Mouse (Mus musculus): ENCODE measurements at regions not wholly inside any gene's neighbourhood (a gene's known extent, or its start where the extent isn't known, plus 50 kb on each side); places are given as distances from the start of the nearest gene placed in this dataset.
"Not testable (repeated sequence)": the region's sequence is repeated elsewhere in the genome, so short reads cannot be mapped to it uniquely, and the experiment has no call there.

DNA sequence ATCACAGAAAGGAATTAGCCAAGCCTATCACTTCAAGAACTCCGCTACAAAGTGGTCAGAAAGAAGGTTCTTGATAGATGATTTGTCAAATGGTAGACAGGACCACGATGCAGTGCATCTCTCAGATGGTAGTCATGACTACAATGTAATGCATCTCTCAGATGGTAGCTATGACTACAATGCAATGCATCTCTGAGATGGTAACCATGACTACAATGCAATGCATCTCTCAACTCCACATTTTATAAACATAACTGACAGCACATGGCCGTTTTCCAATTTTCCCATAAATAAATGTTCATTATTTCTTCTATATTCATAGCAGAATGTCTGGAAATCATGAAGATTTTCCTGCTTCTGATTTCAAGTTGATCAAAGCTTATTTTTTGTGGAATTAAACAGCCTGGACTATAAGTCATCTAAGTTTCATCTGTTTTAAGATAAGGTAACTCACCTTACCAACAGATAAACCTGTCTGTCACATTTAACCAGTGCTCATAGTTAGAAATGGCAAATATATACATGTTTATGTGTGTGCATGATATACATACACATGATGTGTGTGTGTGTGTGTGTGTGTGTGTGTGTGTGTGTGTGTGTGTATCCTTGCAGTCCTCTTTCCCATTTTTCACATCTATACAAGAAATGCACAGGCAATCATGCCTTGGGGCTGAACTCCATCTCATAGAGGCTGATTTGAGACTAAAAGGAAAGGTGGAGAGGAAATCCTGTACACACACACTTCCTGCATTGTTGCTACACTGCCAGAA lies 122.4 kb downstream of the Phf3 start:
- DNase-seq: no peak

DNA sequence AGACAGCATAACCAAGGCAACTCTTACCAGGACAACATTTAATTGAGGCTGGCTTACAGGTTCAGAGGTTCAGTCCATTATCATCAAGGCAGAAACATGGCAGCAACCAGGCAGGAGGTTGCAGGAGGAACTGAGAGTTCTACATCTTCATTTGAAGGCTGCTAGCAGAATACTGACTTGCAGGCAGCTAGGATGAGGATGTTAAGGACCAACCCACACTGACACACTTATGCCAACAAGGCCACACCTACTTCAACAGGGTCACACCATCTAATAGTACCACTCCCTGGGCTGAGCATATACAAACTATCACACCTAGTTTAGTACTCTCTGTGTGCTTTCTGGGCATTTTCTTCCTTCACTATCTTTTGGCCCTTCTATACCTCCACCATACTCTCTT lies 131.8 kb downstream of the Phf3 start:
- no peak for DNase-seq

- peak; percentile 23 for DNase-seq
These were observed 132.9 kb downstream of the Phf3 start for GRCm38 (mm10) chr1:30740831-30741230.

- no peak for DNase-seq
These were observed 152.2 kb downstream of the Phf3 start for GRCm38 (mm10) chr1:30721519-30721918.

DNA sequence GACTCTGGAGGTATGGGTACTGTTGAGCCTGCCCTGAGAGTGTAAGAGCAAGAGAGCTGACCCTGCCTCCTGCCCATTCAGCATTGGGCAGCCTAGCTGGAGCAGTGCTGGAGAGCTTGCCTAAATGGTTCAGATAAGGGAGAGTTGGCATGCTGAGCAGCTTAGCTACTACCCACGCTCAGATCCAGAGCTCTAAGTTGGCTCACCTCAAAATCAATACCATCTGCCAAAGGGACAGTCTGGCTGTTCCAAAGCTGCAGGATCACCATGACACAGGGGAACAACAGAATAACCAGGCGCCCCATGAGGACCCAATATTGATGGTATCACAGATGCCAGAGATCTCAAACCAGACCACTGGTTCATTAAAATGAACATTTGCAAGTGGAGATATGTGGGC lies 152.9 kb downstream of the Phf3 start:
- DNase-seq: no peak

DNA sequence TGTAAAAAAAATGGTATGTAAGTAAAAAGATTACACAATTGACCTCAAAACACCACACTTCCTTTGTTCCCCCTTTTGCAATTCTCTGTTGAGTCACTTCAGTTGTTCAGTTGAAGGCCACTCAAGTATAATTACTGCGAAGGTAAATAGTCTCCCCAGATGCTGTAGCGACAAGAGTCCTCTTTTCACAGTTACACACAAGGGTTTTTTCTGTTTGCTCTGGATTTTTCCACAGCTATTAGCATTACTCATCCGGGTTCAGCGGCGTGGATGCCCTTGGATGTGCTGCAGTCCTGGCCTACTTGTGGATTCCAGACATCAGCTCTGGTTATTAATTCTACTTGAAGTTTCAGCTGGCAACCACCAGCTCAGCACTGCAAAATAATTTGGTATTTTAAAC lies 155.1 kb downstream of the Phf3 start:
- DNase-seq: peak; percentile 73

- no peak for DNase-seq
These were observed 157.4 kb downstream of the Phf3 start for GRCm38 (mm10) chr1:30716346-30716745.

GRCm38 (mm10) chr1:30701116-30701515 lies 172.6 kb downstream of the Phf3 start:
- no peak for DNase-seq

GRCm38 (mm10) chr1:30700399-30701081 lies 173.2 kb downstream of the Phf3 start:
- no peak for DNase-seq

- no peak for DNase-seq
These were observed 177.4 kb downstream of the Phf3 start for GRCm38 (mm10) chr1:30696342-30696741.

GRCm38 (mm10) chr1:30685318-30685717 lies 188.4 kb downstream of the Phf3 start:
- no peak for DNase-seq

- no peak for DNase-seq
These were observed 189.8 kb downstream of the Phf3 start for GRCm38 (mm10) chr1:30683889-30684288.

- DNase-seq: no peak
These were observed 233.9 kb downstream of the Phf3 start for GRCm38 (mm10) chr1:30639807-30640206.

DNA sequence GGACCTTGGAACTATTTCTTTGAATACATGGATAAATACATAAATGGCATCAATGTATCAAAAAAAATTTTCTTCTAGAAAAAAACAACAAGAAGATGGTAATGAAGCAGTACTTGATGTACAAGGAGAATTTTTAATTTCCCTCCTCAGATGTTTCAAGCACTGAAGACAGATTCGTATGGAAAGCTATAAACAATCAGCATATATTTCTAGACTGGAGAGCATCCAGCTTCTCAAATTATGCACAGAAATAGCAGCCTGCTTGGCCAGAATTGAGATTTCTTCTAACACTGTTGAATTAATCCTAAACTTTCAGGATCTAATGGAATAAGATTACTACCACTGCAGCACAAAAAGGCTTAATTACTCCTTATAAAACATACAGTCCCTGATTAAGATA lies 241.0 kb downstream of the Phf3 start:
- DNase-seq: no peak

DNA sequence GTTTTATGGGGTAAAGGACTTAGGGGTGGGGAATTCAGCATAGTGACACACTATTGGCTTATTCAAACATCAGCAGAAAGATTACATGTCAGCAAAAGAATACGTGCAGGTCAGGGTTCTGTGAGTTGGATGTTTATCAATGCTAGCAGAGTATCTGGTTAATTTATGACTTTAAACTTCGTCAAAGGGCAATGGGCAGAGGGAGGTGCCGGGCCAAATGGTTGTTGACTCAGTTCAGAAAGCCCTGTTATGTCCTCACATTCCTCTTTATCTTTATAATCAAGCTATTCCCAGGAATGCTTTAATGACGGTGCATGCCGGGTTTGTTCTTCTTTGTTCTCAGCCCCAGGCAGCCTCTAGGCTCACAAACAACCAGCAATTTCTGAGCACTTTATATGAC lies 245.9 kb downstream of the Phf3 start:
- not testable (repeated sequence) for DNase-seq

GRCm38 (mm10) chr1:30595122-30595730 lies 278.5 kb downstream of the Phf3 start:
- peak; percentile 12 for DNase-seq

DNA sequence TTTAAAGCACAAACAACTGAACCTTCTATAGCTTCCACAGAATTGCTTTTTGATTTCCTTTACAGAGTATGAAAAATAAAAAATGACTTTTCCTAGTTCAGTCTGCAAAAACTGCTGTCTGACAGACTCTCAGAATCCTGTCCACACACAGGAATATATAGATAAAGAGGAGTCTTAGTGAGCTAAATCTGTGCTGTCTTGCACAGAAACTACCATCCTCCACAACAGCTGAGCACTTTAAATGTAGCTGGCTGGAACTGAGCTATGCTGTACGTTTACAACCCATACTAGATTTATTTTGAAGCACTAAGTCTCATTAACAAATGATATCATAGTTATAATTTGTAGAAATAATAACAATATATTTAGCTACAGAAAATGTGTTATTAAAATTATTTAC lies 279.7 kb downstream of the Phf3 start:
- no peak for DNase-seq

GRCm38 (mm10) chr1:30590721-30591120 lies 283.0 kb downstream of the Phf3 start:
- no peak for DNase-seq

DNA sequence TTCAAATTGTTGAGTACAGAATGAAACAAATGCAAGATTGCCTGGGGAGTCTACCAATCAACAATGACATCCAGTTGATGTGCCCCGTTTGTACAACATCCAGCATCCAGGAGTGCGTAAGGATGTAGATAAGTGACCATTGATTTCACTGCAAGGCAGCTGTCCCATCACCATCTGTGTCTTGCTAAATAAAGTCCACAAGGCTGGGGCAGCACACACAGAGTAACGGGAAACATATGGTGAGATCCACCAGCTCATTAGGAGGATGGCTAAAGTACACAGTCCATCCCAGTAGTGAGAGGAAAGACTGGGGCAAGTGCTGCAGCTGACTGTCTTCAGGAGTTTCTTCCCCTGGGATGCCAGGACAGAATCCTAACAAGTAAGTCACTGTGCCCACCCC lies 284.8 kb downstream of the Phf3 start:
- DNase-seq: no peak

DNA sequence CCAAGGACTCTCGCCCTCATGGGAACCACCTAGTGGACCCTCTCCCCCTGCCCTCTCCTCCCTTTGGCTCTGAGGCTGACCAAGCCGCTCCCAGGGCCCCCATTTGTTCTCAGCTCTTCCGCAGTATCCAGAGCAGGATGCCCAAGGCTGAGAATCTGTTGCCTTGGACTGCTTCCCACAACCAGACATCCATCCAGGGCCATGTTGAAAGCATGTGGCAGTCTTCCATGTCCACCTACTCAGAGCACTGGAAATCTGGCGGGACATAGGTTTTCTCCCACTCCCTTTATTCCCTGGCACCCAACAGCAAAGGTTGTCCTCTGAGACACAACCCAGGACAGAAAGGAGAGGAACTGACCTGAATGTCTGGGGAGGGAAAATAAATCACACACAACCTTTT lies 285.4 kb downstream of the Phf3 start:
- DNase-seq: no peak

DNA sequence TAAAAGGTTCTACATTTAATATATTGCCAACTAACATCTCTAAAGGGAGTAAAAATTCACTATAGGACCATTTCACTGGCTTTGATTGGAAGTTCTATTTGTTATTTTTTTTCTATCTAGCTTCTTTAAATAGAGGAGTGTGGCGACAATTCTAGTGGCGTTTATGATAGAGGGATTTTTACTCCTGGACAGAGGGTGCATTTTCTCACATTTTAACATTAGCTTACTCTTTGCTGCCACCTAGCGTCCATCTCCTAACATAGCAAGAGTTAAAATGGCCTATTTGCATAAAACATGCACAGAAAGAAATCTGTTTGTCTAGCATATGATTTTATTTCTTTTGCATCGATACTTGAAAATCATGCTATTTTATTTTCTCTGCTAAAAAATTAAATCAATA lies 288.9 kb downstream of the Phf3 start:
- DNase-seq: peak; percentile 34

DNA sequence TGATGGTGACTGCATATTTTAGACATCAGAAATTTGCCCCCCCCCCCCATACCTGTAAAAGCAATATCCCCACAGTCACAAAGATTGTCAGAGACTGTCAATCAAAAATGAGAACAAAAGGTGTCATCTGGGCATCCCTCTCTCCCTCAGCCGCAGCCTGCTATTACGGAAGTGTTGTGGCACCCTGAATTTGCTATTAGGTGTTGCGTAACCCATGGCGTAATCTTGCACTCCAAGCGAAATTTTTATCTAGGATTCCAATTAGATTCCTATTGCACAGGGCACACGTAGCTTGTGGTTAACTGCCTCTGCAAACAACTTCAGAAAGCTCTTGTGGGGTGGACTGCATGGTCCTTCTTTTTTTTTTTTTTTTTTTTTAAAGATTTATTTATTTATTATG lies 289.9 kb downstream of the Phf3 start:
- DNase-seq: no peak

DNA sequence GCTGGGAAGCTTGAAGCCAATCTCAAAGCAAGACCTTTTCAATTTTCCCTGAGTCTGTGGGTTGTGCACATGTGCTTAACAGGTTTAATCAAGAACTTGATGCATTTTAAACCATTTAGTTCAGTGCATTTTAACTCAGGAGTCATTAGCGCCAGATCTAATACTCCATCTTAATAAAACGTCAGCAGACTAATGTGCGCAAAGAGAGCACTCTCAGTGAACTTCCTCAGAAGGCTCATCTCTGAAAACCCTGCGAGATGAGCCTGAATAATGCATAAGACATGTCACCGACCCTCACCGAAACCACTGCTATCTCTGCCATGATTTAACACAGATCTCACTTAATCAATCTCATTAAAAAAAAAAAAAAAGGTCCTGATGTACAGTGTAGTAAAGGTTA lies 309.0 kb downstream of the Phf3 start:
- no peak for DNase-seq

DNA sequence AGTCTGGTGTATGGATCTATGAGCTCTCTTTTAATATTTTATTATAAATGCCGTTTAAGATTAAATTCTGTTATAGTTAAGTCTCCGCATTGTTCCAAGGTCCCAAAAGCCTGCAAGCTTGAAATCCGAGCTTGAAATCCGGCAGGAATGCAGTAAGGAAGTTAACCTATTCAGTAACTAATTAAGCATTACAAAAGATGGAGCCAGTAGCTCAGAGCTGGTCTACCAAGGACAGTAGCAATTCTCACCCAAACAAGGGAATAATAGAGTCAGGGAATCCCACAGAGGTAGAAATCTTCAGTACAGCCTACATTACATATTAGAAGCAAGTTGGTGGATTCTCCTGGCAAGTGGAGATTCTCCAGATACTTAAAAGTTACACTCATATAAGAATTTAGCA lies 325.0 kb downstream of the Phf3 start:
- not testable (repeated sequence) for DNase-seq

All from adrenal gland, postnatal 14 days (tissue).